Mouse (Mus musculus) forebrain, embryonic 16.5 days (tissue): ENCODE measurements at regions not wholly inside any gene's neighbourhood (a gene's known extent, or its start where the extent isn't known, plus 50 kb on each side); places are given as distances from the start of the nearest gene placed in this dataset.
A peak's percentile ranks its signal among the peaks of the same experiment; 100 is the strongest.

Source experiments
- ATAC-seq: fragments of 200-750 bp; cut with Nextera tagmentation; 2 replicates; pipeline ENCODE4 v1.8.0; 2017; ENCODE audit warnings: mild to moderate bottlenecking, moderate library complexity
- H3K27ac ChIP-seq: fragments of 300-500 bp; sonication (generic); 2 replicates; pipeline ENCODE4 v1.5.1; 2014; ENCODE audit warnings: low read length, control low read depth
- H3K27me3 ChIP-seq: fragments of 300-500 bp; sonication (generic); replicated peaks from 2 replicates; pipeline ENCODE4 v1.6.1; 2014; ENCODE audit warnings: low read length; ENCODE audit not compliant: control insufficient read depth, insufficient read depth
- H3K36me3 ChIP-seq: fragments of 300-500 bp; sonication (generic); 2 replicates; pipeline ENCODE4 v1.6.1; 2014; ENCODE audit not compliant: control insufficient read depth, insufficient read depth
- H3K4me1 ChIP-seq: fragments of 300-500 bp; sonication (generic); replicated peaks from 2 replicates; pipeline ENCODE4 v1.6.1; 2014; ENCODE audit warnings: low read length; ENCODE audit not compliant: control insufficient read depth, insufficient read depth
- H3K4me2 ChIP-seq: fragments of 300-500 bp; sonication (generic); 2 replicates; pipeline ENCODE4 v1.6.1; 2014; ENCODE audit warnings: mild to moderate bottlenecking, low read length, control low read depth
- H3K4me3 ChIP-seq: fragments of 300-500 bp; sonication (generic); replicated peaks from 2 replicates; pipeline ENCODE4 v1.5.1; 2014; ENCODE audit warnings: mild to moderate bottlenecking, low read length, control low read depth
- H3K9ac ChIP-seq: fragments of 300-500 bp; sonication (generic); replicated peaks from 2 replicates; pipeline ENCODE4 v1.6.1; 2014; ENCODE audit warnings: low read depth, low read length, control low read depth
- H3K9me3 ChIP-seq: fragments of 300-500 bp; sonication (generic); 2 replicates; pipeline ENCODE4 v1.6.1; 2016; ENCODE audit warnings: low read length; ENCODE audit not compliant: control insufficient read depth
- WGBS: fragments of 180-500 bp; shearing (Covaris S2); extraction: QIAGEN DNeasy Blood & Tissue Kit; methylation state at CpG from one replicate; pipeline ENCODE4 v1.1.7; 2014; 5-methylcytosine and 5-hydroxymethylcytosine counted together

DNA sequence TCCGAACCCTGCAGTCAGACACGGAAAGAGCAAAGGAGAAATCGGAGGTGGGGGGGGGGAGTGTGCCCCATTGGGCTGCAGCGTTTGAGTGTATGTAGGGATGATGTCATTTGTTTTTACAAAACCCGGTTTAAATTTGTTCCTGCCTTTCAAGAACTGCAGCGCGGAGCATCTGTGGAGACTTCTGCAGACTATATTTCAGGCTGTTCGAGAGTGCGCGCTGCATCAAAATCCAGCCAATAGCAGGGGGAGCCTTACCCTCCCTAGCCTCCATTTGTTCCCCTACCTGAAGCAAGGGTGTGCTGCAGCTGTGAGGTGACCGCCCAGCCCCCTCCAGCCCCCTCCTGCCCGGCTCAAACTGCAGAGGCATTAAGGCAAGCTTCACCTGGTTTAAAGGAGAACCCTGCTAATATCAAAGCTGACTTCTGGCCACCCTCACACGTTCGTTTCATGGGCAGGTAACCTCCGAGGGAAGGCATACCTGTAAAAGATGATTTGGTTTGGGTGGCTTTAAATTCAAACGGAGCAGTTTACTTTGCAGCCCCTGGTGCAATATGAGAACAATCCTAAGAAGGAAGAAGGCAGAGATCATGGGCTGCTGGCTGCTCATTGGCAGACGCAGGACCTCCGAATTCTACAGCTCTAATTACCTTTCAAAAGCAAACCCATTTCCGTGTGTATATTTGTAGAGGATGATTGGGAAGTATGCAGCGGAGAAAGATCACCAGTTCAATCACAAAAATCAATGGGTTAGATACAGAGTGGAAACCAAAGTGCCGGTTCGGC is 193.3 kb upstream of the Klf12 start:
- Histone ChIP-seq H3K4me1 (peaks cover 5% of the 10 kb centered on the region; the same call in 1 of the 2 replicates), H3K9ac (peak overlapping the region; percentile 60), H3K4me3 (peak overlapping the region; percentile 47), H3K27me3 (no peaks in the 10 kb centered on the region), H3K36me3 (no peaks in the 10 kb centered on the region), H3K27ac (no peak overlapping the region), H3K4me2 (peak overlapping the region; percentile 77), H3K9me3 (no peaks in the 10 kb centered on the region)
- ATAC-seq: peak; percentile 95
- 7% methylated on average over 22 of the region's 22 CpGs for WGBS

GRCm38 (mm10) chr14:100468311-100468710 is 183.8 kb upstream of the Klf12 start:
- 81% methylated on average over 3 of the region's 3 CpGs for WGBS
- H3K4me2 ChIP-seq: no peak overlapping the region
- H3K4me3 ChIP-seq: no peak overlapping the region
- H3K27me3 ChIP-seq: no peaks in the 10 kb centered on the region
- H3K9ac ChIP-seq: no peak overlapping the region
- no peaks in the 10 kb centered on the region for H3K9me3 ChIP-seq
- H3K36me3 ChIP-seq: no peaks in the 10 kb centered on the region
- no peak overlapping the region for H3K27ac ChIP-seq
- ATAC-seq: no peak
- H3K4me1 ChIP-seq: no peaks in the 10 kb centered on the region

GRCm38 (mm10) chr14:100462321-100462720 is 177.8 kb upstream of the Klf12 start:
- Histone ChIP-seq H3K9ac (no peak overlapping the region), H3K4me1 (peaks cover 34% of the 10 kb centered on the region), H3K4me2 (no peak overlapping the region), H3K27me3 (no peaks in the 10 kb centered on the region), H3K36me3 (no peaks in the 10 kb centered on the region), H3K27ac (no peak overlapping the region), H3K4me3 (no peak overlapping the region), H3K9me3 (no peaks in the 10 kb centered on the region)
- no peak for ATAC-seq
- WGBS: 90% methylated on average over 6 of the region's 6 CpGs

GRCm38 (mm10) chr14:100461141-100462043 is 176.9 kb upstream of the Klf12 start:
- no peaks in the 10 kb centered on the region for H3K9me3 ChIP-seq
- WGBS: 17% methylated on average over 12 of the region's 12 CpGs
- H3K4me3 ChIP-seq: peak overlapping the region; percentile 22
- no peaks in the 10 kb centered on the region for H3K36me3 ChIP-seq
- peaks cover 34% of the 10 kb centered on the region for H3K4me1 ChIP-seq
- ATAC-seq: peak; percentile 87
- peak overlapping the region; percentile 40; the same call in 1 of the 2 replicates for H3K9ac ChIP-seq
- H3K27ac ChIP-seq: peak overlapping the region; percentile 79
- H3K4me2 ChIP-seq: peak overlapping the region; percentile 47
- H3K27me3 ChIP-seq: no peaks in the 10 kb centered on the region; the same call in 1 of the 2 replicates

- no peaks in the 10 kb centered on the region for H3K9me3 ChIP-seq
- peak overlapping the region; percentile 94 for H3K27ac ChIP-seq
- no peaks in the 10 kb centered on the region; the same call in 1 of the 2 replicates for H3K27me3 ChIP-seq
- peak overlapping the region; percentile 53 for H3K9ac ChIP-seq
- H3K4me3 ChIP-seq: peak overlapping the region; percentile 29
- ATAC-seq: 0 out of 2 replicates have a peak, but pooled peaks have one; percentile 1
- no peaks in the 10 kb centered on the region for H3K36me3 ChIP-seq
- peaks cover 34% of the 10 kb centered on the region for H3K4me1 ChIP-seq
- 14% methylated on average over 8 of the region's 8 CpGs for WGBS
- peak overlapping the region; percentile 56 for H3K4me2 ChIP-seq
Measured at GRCm38 (mm10) chr14:100459601-100460290, 175.3 kb upstream of the Klf12 start.

GRCm38 (mm10) chr14:100458727-100459447 is 174.4 kb upstream of the Klf12 start:
- Histone ChIP-seq H3K9me3 (no peaks in the 10 kb centered on the region), H3K27ac (peak overlapping the region; percentile 94), H3K4me3 (peak overlapping the region; percentile 29), H3K36me3 (no peaks in the 10 kb centered on the region), H3K4me1 (peaks cover 34% of the 10 kb centered on the region), H3K9ac (0 out of 2 replicates have a peak overlapping the region, but pooled peaks have one; percentile 40), H3K4me2 (peak overlapping the region; percentile 56), H3K27me3 (no peaks in the 10 kb centered on the region; the same call in 1 of the 2 replicates)
- WGBS: under 1% methylated on average over 9 of the region's 9 CpGs
- peak; percentile 93 for ATAC-seq

- Histone ChIP-seq H3K4me2 (peak overlapping the region; percentile 16; the same call in 1 of the 2 replicates), H3K9ac (peak overlapping the region; percentile 33), H3K9me3 (no peaks in the 10 kb centered on the region), H3K27me3 (no peaks in the 10 kb centered on the region; the same call in 1 of the 2 replicates), H3K27ac (peak overlapping the region; percentile 94), H3K4me1 (peaks cover 34% of the 10 kb centered on the region), H3K36me3 (no peaks in the 10 kb centered on the region), H3K4me3 (no peak overlapping the region)
- WGBS: 28% methylated on average over 7 of the region's 7 CpGs
- ATAC-seq: no peak
Measured at GRCm38 (mm10) chr14:100457870-100458726, 173.6 kb upstream of the Klf12 start.

DNA sequence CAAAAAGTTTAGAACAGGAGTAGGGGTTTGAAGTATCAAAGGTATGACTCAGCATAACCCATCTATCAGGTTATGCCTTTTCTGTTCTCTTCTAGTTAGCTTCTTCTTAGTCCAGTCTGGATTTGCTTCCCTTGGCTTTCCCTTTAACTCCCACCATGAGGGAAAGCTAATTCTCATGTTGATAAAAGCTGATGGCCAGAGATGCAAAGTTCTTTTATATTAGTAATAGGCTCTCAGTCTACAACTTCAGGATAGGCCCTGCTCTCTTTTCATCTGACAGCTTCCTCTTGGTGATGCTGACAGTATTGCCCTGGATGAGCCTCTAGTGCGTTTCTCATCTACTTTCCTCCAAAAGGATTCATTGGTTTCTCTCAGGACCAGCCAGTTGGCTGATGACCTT is 161.7 kb upstream of the Klf12 start:
- Histone ChIP-seq H3K4me2 (no peak overlapping the region), H3K27ac (no peak overlapping the region), H3K27me3 (no peaks in the 10 kb centered on the region), H3K4me3 (no peak overlapping the region), H3K9ac (no peak overlapping the region), H3K9me3 (no peaks in the 10 kb centered on the region), H3K36me3 (no peaks in the 10 kb centered on the region), H3K4me1 (no peaks in the 10 kb centered on the region)
- ATAC-seq: no peak
- WGBS: 91% methylated on average over 1 of the region's 1 CpGs
